Mouse (Mus musculus) C2C12 (cell line): ENCODE results near the gene Txlna.

Experiments
- CEBPB ChIP-seq: IDR thresholded peaks from one replicate; pipeline ENCODE4 v1.6.1; 2011; ENCODE audit warnings: low read depth, mild to moderate bottlenecking, control low read depth, moderate library complexity
- CTCF ChIP-seq: IDR thresholded peaks from one replicate; pipeline ENCODE4 v1.5.1; 2011; ENCODE audit not compliant: control insufficient read depth, insufficient read depth, insufficient read length
- MAX ChIP-seq: IDR thresholded peaks from one replicate; pipeline ENCODE4 v1.6.1; 2011; ENCODE audit warnings: mild to moderate bottlenecking, control low read depth
- MYOG ChIP-seq: IDR thresholded peaks from one replicate; pipeline ENCODE4 v1.6.1; 2011; ENCODE audit not compliant: control insufficient read depth, insufficient read length; ENCODE audit errors: extremely low read depth
- USF1 ChIP-seq: IDR thresholded peaks from one replicate; pipeline ENCODE4 v1.6.1; 2011; ENCODE audit warnings: low read depth, mild to moderate bottlenecking, control low read depth, moderate library complexity

- TF ChIP-seq CTCF, result no peak
- no peak for TF ChIP-seq USF1
- TF ChIP-seq CEBPB, result no peak
- no peak for TF ChIP-seq MAX
- TF ChIP-seq MYOG, result no peak
Measured at GRCm38 (mm10) chr4:129609139-129609631, 31.7 kb downstream of the Txlna start.
